Mouse (Mus musculus): ENCODE measurements around the gene Dnah14.

Dnah14 gene

DNA sequence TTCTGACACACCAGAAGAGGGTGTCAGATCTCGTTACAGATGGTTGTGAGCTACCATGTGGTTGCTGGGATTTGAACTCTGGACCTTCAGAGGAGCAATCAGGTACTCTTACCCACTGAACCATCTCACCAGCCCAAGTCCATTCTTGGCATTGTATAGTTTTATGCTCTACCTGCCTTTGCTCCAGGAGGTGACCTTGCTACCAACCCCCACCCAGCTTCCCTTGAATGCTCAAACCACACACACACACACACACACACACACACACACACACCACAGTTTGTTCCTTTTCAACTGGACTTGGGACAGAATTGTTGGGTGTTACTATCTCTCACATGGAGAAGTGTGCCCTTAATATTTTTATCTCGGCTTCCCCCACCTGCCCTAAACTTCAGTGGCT lies 280.0 kb downstream of the Dnah14 start:
- DNase-seq = no peak

DNA sequence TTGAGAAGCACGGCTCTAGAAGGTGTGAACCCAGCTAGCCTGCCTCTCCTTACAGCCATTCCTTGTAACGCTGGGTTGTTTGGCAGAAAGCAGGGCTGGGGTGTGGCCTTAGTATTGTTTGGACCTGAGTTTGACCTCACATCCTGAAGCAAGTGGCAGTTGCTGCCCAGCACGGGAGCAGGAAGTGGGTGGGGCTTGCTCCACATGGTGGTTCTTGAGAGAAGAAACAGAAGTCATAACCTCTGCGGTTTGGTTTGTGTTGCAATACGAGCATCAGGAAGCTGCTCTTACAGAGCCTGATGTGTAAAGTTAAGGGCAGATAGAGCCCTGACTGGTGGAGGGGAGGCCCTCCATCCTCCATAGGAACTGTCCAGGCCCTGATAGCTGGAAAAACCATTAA lies 284.3 kb downstream of the Dnah14 start:
- DNase-seq = no peak

DNA sequence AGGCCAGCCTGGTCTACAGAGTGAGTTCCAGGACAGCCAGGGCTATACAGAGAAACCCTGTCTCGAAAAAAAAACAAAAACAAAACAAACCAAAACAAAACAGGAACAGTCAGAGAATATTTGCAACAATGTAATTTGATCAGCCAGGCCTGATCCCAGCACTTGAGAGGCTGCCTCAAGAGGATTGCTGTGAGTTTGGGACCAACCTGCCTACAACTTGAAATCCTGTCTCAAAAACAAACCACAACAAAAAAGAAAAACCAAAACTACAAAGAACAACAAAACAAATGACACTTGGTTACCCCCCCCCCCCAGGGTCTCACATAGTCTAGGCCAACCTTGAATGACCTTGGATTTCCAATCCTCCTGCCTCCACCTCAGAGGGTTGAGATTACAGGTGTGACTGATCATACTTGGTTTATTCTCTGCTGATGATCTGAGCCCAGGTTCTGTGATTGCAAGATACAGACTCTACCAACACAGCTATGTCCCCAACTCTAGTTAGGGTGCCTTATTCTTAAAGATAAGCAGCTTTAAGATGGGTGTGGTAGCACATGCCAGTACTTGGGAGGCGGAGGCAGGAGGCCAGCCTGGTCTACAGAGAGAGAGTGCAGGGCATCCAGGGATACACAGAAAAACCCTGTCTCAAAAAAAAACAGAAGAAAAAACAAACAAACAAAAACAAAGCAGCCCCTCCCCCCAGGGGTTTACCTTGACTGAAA lies 285.0 kb downstream of the Dnah14 start:
- DNase-seq = no peak

DNA sequence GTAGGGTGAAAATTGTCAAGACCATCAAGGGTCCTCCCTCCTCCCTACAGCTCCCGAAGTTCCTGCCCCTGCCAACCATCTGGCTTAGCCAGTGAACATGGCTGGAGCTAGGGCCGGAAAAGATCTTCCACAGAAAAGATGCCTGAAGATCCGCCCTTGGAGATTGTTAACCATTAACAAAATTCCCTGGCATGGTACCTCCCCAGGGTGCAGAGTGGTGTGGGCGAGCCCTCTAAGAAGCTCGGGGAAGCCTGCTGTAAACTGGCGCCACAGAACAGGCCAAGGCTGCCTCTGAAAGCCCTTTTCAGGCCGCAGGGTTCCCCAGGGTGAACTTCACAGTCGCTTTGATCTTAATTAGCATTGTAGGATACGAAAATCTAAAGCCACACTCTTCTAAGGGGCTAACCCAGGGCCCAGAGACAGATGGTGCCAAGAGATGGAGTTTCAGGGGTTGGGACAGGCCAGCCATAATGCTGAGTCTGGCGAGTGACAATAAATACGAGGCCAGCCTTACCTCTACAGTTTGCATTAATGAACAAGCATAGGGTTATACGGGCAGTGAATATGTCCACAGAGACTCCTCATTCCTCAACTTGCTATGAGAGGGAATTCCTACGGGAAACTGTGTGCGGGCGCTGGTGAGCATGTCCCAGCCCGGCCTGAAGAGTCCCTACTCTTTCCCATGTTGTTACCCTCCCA lies 286.5 kb downstream of the Dnah14 start:
- no peak for DNase-seq

DNA sequence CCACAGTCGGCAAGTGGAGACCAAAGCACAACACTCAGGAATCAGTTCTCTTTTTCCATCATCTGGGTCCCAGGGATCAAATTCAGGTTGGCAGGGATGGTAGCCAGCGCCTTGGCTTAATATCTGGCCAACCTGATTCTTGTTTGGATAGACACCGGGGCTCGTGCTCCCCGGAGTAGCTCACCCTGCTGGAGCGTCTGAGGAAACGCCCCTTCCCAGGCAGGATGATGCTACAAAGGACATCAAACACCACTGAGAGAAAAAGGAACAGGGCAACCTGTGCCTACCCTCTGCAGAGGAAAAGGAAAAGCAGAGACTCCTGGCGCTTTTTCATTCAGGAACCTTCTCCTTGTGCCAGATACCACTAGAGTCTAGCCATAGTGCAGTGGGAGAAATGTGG lies 287.1 kb downstream of the Dnah14 start:
- no peak for DNase-seq

Data from cerebellum, adult 9-11 months (tissue).